Mouse (Mus musculus): ENCODE data around the gene Trim63. TPM values are rescaled to one million over a fixed set of nuclear protein-coding genes. Genes with fewer than 3 reads are reported as not detected.
A peak's percentile ranks its signal among the peaks of the same experiment; 100 is the strongest.

Gene Trim63
- polyA plus RNA-seq, 2 experiments = 0.07 TPM; not detected in 1

- no peak for ATAC-seq (ENCODE audit: insufficient read depth)
- Histone ChIP-seq H3K27ac (no peak overlapping the region), H3K36me3 (replicated peaks; ENCODE audit: control insufficient read depth, insufficient read depth, low read depth) (no peaks in the 10 kb centered on the region), H3K4me1 (replicated peaks; ENCODE audit: control insufficient read depth in 2 of 2, insufficient read depth in 2 of 2, low read length in 1 of 2) (peaks cover 0 to 2% of the 10 kb centered on the region in 2 experiments; a peak in 1 of 4 replicates), H3K4me3 (ENCODE audit: insufficient read depth in 1 of 2, low read depth in 2 of 2, low read length in 2 of 2) (no peak overlapping the region), H3K9ac (replicated peaks) (no peak overlapping the region), H3K27me3 (ENCODE audit: control insufficient read depth, insufficient read depth, low read length) (no peaks in the 10 kb centered on the region), H3K4me2 (ENCODE audit: low read depth) (no peak overlapping the region), H3K9me3 (ENCODE audit: control insufficient read depth, low read length) (no peaks in the 10 kb centered on the region; the same call in 1 of the 2 replicates)
- no peak for DNase-seq (ENCODE audit: low read depth in 3 of 3, low spot score in 3 of 3)
- WGBS (ENCODE audit: insufficient replicate concordance) = 69% methylated on average over 7 of the region's 7 CpGs
- TF ChIP-seq CTCF (IDR thresholded peaks at IDR 0.05; ENCODE audit: low read depth) = no peak
- TF ChIP-seq EP300 (IDR thresholded peaks at IDR 0.05; ENCODE audit: low read depth) = no peak
Observed at GRCm38 (mm10) chr4:134310106-134310505, 4.8 kb upstream of the Trim63 start.

DNA sequence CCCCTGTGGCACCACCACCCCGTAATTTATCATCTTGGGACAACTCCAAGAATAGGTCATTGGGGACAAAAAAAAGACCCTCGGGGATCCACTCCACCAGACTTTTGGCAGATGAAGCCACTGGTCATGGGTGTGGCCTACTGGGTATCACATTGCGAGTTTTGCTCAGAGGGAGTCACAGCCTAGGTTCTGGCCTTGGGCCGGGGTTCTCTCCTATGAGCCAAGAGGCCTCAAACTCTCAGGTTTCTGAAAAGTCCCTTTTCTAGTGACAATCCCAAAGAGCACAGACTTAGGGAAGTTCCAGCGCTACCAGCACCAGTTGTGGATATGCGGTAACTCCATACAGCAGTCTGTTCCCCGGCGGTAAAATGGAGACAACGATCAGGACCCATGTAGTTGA lies 4.3 kb upstream of the Trim63 start:
- H3K9ac ChIP-seq (replicated peaks) = no peak overlapping the region
- no peak for ATAC-seq (ENCODE audit: insufficient read depth)
- WGBS (ENCODE audit: insufficient replicate concordance) = 79% methylated on average over 9 of the region's 9 CpGs
- DNase-seq (ENCODE audit: low read depth in 3 of 3, low spot score in 3 of 3) = no peak
- H3K27ac ChIP-seq = no peak overlapping the region
- TF ChIP-seq CTCF (IDR thresholded peaks at IDR 0.05; ENCODE audit: low read depth) (no peak), EP300 (IDR thresholded peaks at IDR 0.05; ENCODE audit: low read depth) (no peak)
- H3K4me2 ChIP-seq (ENCODE audit: low read depth) = no peak overlapping the region
- H3K4me3 ChIP-seq (ENCODE audit: insufficient read depth in 1 of 2, low read depth in 2 of 2, low read length in 2 of 2) = no peak overlapping the region
- H3K36me3 ChIP-seq (replicated peaks; ENCODE audit: control insufficient read depth, insufficient read depth, low read depth) = no peaks in the 10 kb centered on the region
- no peaks in the 10 kb centered on the region for H3K27me3 ChIP-seq (ENCODE audit: control insufficient read depth, insufficient read depth, low read length)
- H3K9me3 ChIP-seq (ENCODE audit: control insufficient read depth, low read length) = no peaks in the 10 kb centered on the region; the same call in 1 of the 2 replicates
- peaks cover 0 to 2% of the 10 kb centered on the region in 2 experiments; a peak in 1 of 4 replicates for H3K4me1 ChIP-seq (replicated peaks; ENCODE audit: control insufficient read depth in 2 of 2, insufficient read depth in 2 of 2, low read length in 1 of 2)

DNA sequence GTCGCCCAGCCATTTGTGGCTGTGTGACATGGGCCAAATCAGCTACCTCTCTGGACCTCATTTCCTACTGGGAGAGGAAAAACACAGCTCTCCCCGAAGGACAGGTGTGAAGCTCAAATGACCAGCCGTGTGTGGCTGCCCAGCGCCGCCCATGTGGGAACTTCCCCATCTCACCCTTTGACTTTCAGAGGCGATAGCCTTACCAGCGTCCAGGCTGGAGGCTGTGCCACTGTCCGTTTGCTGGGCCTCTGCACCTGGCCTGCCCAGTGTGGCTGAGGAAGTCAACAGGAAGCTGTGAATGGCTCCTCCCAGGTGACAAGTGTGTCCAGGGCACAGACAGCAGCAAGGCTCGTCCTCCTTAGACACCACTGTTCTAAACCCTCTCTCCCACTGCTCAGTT lies 3.1 kb upstream of the Trim63 start:
- DNase-seq (ENCODE audit: low read depth in 3 of 3, low spot score in 3 of 3) (no peak), ATAC-seq (ENCODE audit: insufficient read depth) (no peak)
- TF ChIP-seq CTCF (IDR thresholded peaks at IDR 0.05; ENCODE audit: low read depth) (no peak), EP300 (IDR thresholded peaks at IDR 0.05; ENCODE audit: low read depth) (no peak)
- Histone ChIP-seq H3K4me2 (ENCODE audit: low read depth) (no peak overlapping the region), H3K36me3 (replicated peaks; ENCODE audit: control insufficient read depth, insufficient read depth, low read depth) (no peaks in the 10 kb centered on the region), H3K9me3 (ENCODE audit: control insufficient read depth, low read length) (no peaks in the 10 kb centered on the region; the same call in 1 of the 2 replicates), H3K9ac (replicated peaks) (no peak overlapping the region), H3K27me3 (ENCODE audit: control insufficient read depth, insufficient read depth, low read length) (no peaks in the 10 kb centered on the region), H3K27ac (no peak overlapping the region), H3K4me3 (ENCODE audit: insufficient read depth in 1 of 2, low read depth in 2 of 2, low read length in 2 of 2) (no peak overlapping the region), H3K4me1 (replicated peaks; ENCODE audit: control insufficient read depth in 2 of 2, insufficient read depth in 2 of 2, low read length in 1 of 2) (peaks cover 0 to 2% of the 10 kb centered on the region in 2 experiments; a peak in 1 of 4 replicates)
- 55% methylated on average over 9 of the region's 9 CpGs for WGBS (ENCODE audit: insufficient replicate concordance)

DNA sequence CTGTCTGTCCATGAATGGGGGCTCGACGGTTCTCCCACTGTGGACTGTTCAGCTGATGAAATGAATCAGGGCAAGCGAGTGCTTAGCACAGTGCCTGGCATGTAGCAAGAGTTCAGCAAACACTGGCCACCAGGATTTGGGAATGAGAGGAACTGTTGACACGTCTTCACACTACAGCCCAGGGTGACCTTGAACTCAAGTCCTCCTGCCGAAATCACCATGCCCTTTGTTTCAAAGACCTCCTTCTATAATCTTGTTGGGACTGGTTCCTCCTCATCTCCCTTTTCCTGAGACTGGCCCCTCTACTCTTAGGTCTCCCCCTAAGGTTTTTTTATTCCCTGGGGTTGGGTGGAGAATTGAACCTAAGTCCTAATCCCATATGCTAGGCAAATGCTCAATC lies 2.6 kb upstream of the Trim63 start:
- H3K4me2 ChIP-seq (ENCODE audit: low read depth) = no peak overlapping the region
- H3K27ac ChIP-seq = no peak overlapping the region
- ATAC-seq (ENCODE audit: insufficient read depth) (no peak), DNase-seq (ENCODE audit: low read depth in 3 of 3, low spot score in 3 of 3) (no peak)
- H3K4me3 ChIP-seq (ENCODE audit: insufficient read depth in 1 of 2, low read depth in 2 of 2, low read length in 2 of 2) = no peak overlapping the region
- WGBS (ENCODE audit: insufficient replicate concordance) = 63% methylated on average over 5 of the region's 5 CpGs
- H3K4me1 ChIP-seq (replicated peaks; ENCODE audit: control insufficient read depth in 2 of 2, insufficient read depth in 2 of 2, low read length in 1 of 2) = no peaks in the 10 kb centered on the region
- no peak for TF ChIP-seq CTCF (IDR thresholded peaks at IDR 0.05; ENCODE audit: low read depth)
- no peak for TF ChIP-seq EP300 (IDR thresholded peaks at IDR 0.05; ENCODE audit: low read depth)
- no peaks in the 10 kb centered on the region; the same call in 1 of the 2 replicates for H3K9me3 ChIP-seq (ENCODE audit: control insufficient read depth, low read length)
- no peaks in the 10 kb centered on the region for H3K36me3 ChIP-seq (replicated peaks; ENCODE audit: control insufficient read depth, insufficient read depth, low read depth)
- H3K9ac ChIP-seq (replicated peaks) = no peak overlapping the region
- H3K27me3 ChIP-seq (ENCODE audit: control insufficient read depth, insufficient read depth, low read length) = no peaks in the 10 kb centered on the region

GRCm38 (mm10) chr4:134312901-134313300 lies 2.0 kb upstream of the Trim63 start:
- Histone ChIP-seq H3K4me2 (ENCODE audit: low read depth) (no peak overlapping the region), H3K27ac (no peak overlapping the region), H3K4me1 (replicated peaks; ENCODE audit: control insufficient read depth in 2 of 2, insufficient read depth in 2 of 2, low read length in 1 of 2) (no peaks in the 10 kb centered on the region), H3K4me3 (ENCODE audit: insufficient read depth in 1 of 2, low read depth in 2 of 2, low read length in 2 of 2) (no peak overlapping the region), H3K9ac (replicated peaks) (no peak overlapping the region), H3K36me3 (replicated peaks; ENCODE audit: control insufficient read depth, insufficient read depth, low read depth) (no peaks in the 10 kb centered on the region), H3K9me3 (ENCODE audit: control insufficient read depth, low read length) (no peaks in the 10 kb centered on the region; the same call in 1 of the 2 replicates), H3K27me3 (ENCODE audit: control insufficient read depth, insufficient read depth, low read length) (no peaks in the 10 kb centered on the region)
- WGBS (ENCODE audit: insufficient replicate concordance) = 84% methylated on average over 6 of the region's 6 CpGs
- DNase-seq (ENCODE audit: low read depth in 3 of 3, low spot score in 3 of 3) (no peak), ATAC-seq (ENCODE audit: insufficient read depth) (no peak)
- TF ChIP-seq EP300 (IDR thresholded peaks at IDR 0.05; ENCODE audit: low read depth) = no peak
- TF ChIP-seq CTCF (IDR thresholded peaks at IDR 0.05; ENCODE audit: low read depth) = peak; percentile 59
